Mouse (Mus musculus): ENCODE measurements around the gene Cfl2. TPM values are rescaled to one million over a fixed set of nuclear protein-coding genes. Genes with fewer than 3 reads are reported as not detected.
"Not testable (repeated sequence)": the region's sequence is repeated elsewhere in the genome, so short reads cannot be mapped to it uniquely, and the experiment has no call there.

Gene Cfl2
- total and polyA plus RNA-seq, 3 experiments, result 156 to 392 (median 333) TPM

- Histone ChIP-seq H3K4me3 (no peak overlapping the region), H3K9ac (ENCODE audit: low read depth, low read length) (no peak overlapping the region), H3K4me1 (ENCODE audit: control insufficient read depth, insufficient read depth, low read length) (peaks cover 7% of the 10 kb centered on the region), H3K27me3 (ENCODE audit: control insufficient read depth, insufficient read depth, low read length) (no peaks in the 10 kb centered on the region), H3K36me3 (ENCODE audit: control insufficient read depth, insufficient read depth, low read length) (no peaks in the 10 kb centered on the region), H3K27ac (peak overlapping the region; percentile 66), H3K79me2 (replicated peaks; ENCODE audit: control insufficient read depth, insufficient read depth, low read length) (no peaks in the 10 kb centered on the region)
- intact Hi-C loops (cut with DNase I), result loop anchor here (1.0 to 10.0 kb wide), 2 partner anchors 26 to 149 kb away; partner anchors contain the start of genes Cfl2 and Gm20403
- TF ChIP-seq EP300 (IDR thresholded peaks at IDR 0.05; ENCODE audit: insufficient read depth, low read depth, low read length) (no peak), POLR2A (IDR thresholded peaks at IDR 0.05; ENCODE audit: insufficient read depth, low read depth, low read length) (no peak), CTCF (IDR thresholded peaks at IDR 0.05) (no peak)
- DNase-seq, result peak; percentile 28 to 43
- 42% methylated on average over 18 of the region's 18 CpGs for WGBS
These were observed 26.8 kb downstream of the Cfl2 start for GRCm38 (mm10) chr12:54835608-54836570.

GRCm38 (mm10) chr12:54834925-54835447 lies 27.7 kb downstream of the Cfl2 start:
- TF ChIP-seq POLR2A (IDR thresholded peaks at IDR 0.05; ENCODE audit: insufficient read depth, low read depth, low read length), result no peak
- H3K27me3 ChIP-seq (ENCODE audit: control insufficient read depth, insufficient read depth, low read length), result no peaks in the 10 kb centered on the region
- H3K79me2 ChIP-seq (replicated peaks; ENCODE audit: control insufficient read depth, insufficient read depth, low read length), result no peaks in the 10 kb centered on the region
- intact Hi-C loops (cut with DNase I), result loop anchor here (1.0 to 10.0 kb wide), 2 partner anchors 27 to 150 kb away; partner anchors contain the start of genes Cfl2 and Gm20403
- WGBS, result 3% methylated on average over 11 of the region's 11 CpGs
- peaks cover 7% of the 10 kb centered on the region for H3K4me1 ChIP-seq (ENCODE audit: control insufficient read depth, insufficient read depth, low read length)
- H3K4me3 ChIP-seq, result peak overlapping the region; percentile 36
- H3K27ac ChIP-seq, result peak overlapping the region; percentile 66
- H3K36me3 ChIP-seq (ENCODE audit: control insufficient read depth, insufficient read depth, low read length), result no peaks in the 10 kb centered on the region
- DNase-seq, result peak; percentile 83
- no peak overlapping the region; the same call in none of the 2 replicates for H3K9ac ChIP-seq (ENCODE audit: low read depth, low read length)

- Histone ChIP-seq H3K4me3 (no peak overlapping the region), H3K27me3 (ENCODE audit: control insufficient read depth, insufficient read depth, low read length) (no peaks in the 10 kb centered on the region), H3K79me2 (replicated peaks; ENCODE audit: control insufficient read depth, insufficient read depth, low read length) (no peaks in the 10 kb centered on the region), H3K36me3 (ENCODE audit: control insufficient read depth, insufficient read depth, low read length) (no peaks in the 10 kb centered on the region), H3K9ac (ENCODE audit: low read depth, low read length) (no peak overlapping the region), H3K27ac (peak overlapping the region; percentile 66), H3K4me1 (ENCODE audit: control insufficient read depth, insufficient read depth, low read length) (peaks cover 7% of the 10 kb centered on the region)
- no peak for DNase-seq
- TF ChIP-seq CTCF (IDR thresholded peaks at IDR 0.05), result no peak
- TF ChIP-seq POLR2A (IDR thresholded peaks at IDR 0.05; ENCODE audit: insufficient read depth, low read depth, low read length), result no peak
- no peak for TF ChIP-seq EP300 (IDR thresholded peaks at IDR 0.05; ENCODE audit: insufficient read depth, low read depth, low read length)
- intact Hi-C loops (cut with DNase I), result loop anchor here (10.0 kb wide), 1 partner anchor 151 kb away; the partner anchor contains the start of gene Gm20403
- 37% methylated on average over 9 of the region's 9 CpGs for whole genome bisulfite sequencing
These were observed 28.7 kb downstream of the Cfl2 start for GRCm38 (mm10) chr12:54833856-54834399.

- not testable (repeated sequence) for H3K36me3 ChIP-seq (ENCODE audit: control insufficient read depth, insufficient read depth, low read length); H3K4me1 ChIP-seq (ENCODE audit: control insufficient read depth, insufficient read depth, low read length); H3K4me3 ChIP-seq; H3K27ac ChIP-seq; DNase-seq; H3K79me2 ChIP-seq (replicated peaks; ENCODE audit: control insufficient read depth, insufficient read depth, low read length); H3K9ac ChIP-seq (ENCODE audit: low read depth, low read length); H3K27me3 ChIP-seq (ENCODE audit: control insufficient read depth, insufficient read depth, low read length)
- intact Hi-C loops (cut with DNase I), result loop anchor here (10.0 kb wide), 1 partner anchor 153 kb away; the partner anchor contains the start of gene Gm20403
- 90% methylated on average over 1 of the region's 1 CpGs for WGBS
These were observed 30.8 kb downstream of the Cfl2 start for GRCm38 (mm10) chr12:54831927-54832326.

- WGBS, result 2% methylated on average over 6 of the region's 6 CpGs
- no peaks in the 10 kb centered on the region for H3K36me3 ChIP-seq (ENCODE audit: control insufficient read depth, insufficient read depth, low read length)
- intact Hi-C loops (cut with DNase I), result loop anchor here (1.0 to 10.0 kb wide), 2 partner anchors 49 to 154 kb away; partner anchors contain the start of gene Gm20403
These were observed 32.1 kb downstream of the Cfl2 start for GRCm38 (mm10) chr12:54830574-54830973.

More at GRCm38 (mm10) chr12:54830574-54830973, 32.1 kb downstream of the Cfl2 start:
- H3K27me3 ChIP-seq (ENCODE audit: control insufficient read depth, insufficient read depth, low read length), result no peaks in the 10 kb centered on the region
- H3K4me1 ChIP-seq (ENCODE audit: control insufficient read depth, insufficient read depth, low read length), result peaks cover 5% of the 10 kb centered on the region
- peak; percentile 90 for TF ChIP-seq EP300 (IDR thresholded peaks at IDR 0.05; ENCODE audit: insufficient read depth, low read depth, low read length)
- no peak for TF ChIP-seq POLR2A (IDR thresholded peaks at IDR 0.05; ENCODE audit: insufficient read depth, low read depth, low read length)
- peak; percentile 96 for TF ChIP-seq CTCF (IDR thresholded peaks at IDR 0.05)
- peak; percentile 76 to 83 for DNase-seq
- H3K4me3 ChIP-seq, result no peak overlapping the region
- H3K27ac ChIP-seq, result no peak overlapping the region
- no peaks in the 10 kb centered on the region for H3K79me2 ChIP-seq (replicated peaks; ENCODE audit: control insufficient read depth, insufficient read depth, low read length)
- no peak overlapping the region for H3K9ac ChIP-seq (ENCODE audit: low read depth, low read length)

Measured in heart, adult 2 months (tissue).